Mouse (Mus musculus): ENCODE measurements around the gene Prkar1b.
A peak's percentile ranks its signal among the peaks of the same experiment; 100 is the strongest.

The Prkar1b gene

DNA sequence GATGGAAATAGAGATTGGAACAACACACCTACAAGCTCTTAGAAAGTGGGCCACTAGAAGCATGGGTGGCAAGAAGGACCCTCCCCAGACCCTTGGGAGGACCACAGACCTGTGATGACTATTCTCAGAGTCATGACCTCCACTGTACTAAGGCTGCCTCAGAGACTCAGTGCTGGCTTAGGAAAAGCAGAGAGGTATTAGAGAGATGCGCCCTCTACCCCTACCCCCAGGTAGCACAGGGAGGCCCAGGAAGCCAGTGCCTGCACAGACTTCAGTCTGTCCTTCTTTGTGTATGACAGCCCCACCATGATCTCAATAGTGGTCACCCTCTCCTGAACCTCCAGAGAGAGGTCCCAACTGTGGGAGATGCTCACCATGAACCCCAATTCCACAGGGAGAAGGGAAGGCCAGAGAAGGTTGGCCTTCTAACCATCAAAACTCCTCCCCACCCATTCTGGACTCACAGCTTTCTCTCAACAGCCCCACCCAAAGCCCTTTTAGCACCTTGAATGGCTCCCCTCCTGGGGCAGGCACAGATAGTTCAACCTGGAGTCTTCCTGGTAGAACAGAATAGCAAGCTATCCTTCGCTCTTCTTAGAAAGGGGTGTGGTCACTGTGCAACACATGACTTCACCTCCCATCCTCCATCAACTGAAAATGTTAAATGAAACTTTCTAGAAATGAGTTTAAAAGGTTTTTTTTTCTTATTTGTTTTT, 39.5 kb downstream of the Prkar1b start:
- no peak for DNase-seq (ENCODE audit: low spot score)

DNA sequence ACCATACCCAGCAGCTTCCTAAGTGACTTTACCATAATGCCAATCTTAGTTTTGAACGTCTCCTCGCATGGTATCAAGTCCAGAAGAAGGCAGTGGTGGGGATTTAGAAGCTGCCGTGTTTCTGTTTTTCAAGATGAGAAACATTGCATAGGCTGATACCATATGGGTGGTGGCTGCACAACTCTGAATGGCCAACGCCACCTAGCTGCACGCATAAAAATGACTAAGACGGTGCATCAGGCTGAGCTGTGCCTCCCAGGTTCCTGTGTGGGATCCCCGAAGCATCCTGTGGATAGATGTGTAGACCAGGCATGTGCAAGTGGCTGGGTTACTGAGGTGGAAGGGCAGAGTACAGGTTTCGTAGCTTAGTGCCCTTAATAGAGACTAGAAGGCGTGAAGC, 42.0 kb downstream of the Prkar1b start:
- DNase-seq (ENCODE audit: low spot score): peak; percentile 26

DNA sequence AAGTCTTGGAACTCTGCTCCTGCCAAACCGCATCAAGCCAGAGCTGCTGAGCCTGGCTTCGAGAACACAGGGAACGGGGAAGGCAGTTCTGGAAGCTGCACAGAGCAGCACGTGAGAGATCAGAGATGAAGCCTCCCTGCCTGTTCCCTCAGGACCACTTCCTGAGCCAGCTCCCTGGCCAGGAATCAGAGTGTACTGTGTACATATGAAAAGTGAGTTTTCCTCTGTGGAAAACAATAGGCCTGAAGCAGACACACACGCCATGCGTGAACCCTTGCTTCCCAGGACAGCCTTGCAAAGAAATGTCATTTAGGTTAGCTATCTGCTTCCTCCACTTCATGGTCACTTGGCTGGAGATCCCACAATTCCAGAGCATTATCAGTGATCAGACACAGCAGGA, 48.0 kb downstream of the Prkar1b start:
- DNase-seq (ENCODE audit: low spot score): no peak

DNA sequence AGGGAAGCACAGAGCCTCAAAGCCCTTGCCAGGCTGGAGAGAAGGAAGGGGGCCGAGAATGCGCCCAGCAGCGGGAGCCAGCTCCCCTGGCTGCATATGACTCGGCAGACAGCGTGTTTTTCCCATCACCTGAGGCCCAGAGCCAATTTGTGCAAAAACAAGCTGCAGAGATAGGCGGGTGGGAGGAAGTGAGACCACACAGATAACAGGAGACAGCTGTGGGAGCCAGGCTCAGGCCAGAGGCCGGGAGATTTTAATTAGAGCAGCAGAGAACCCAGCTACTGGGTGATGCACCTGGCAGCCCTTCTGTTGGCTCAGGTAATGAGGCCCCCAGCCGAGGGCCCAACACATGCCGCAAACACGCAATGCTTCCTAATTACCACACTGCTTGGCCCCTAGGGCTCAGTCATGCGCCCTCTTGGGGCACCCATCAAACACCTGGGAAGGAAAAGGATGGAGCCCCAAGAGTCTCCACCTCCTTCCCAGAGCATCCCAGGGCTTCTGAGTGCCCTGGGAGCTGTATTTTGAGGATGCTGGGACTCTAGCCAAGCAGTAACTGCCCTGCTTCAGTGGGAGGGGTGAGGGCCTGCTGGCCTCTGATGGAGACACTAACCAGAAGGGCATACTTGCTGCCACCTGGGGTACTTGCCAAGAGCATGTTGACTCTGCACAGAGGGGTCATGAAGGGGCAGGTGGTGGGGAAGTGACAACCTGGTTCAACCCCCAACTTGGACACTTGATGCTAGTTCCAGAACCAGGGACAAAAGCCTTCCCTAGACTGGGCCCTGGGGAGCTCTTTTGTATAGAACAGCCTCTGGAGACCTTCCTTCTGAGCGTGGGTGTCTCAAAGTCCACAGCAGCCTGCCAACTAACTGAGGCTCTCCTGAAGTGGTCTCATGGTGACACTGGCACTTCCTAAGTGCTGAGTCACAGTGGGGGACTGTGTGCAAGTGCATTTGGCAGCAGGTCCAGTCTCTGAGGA, 50.5 kb downstream of the Prkar1b start:
- peak; percentile 47 for DNase-seq (ENCODE audit: low spot score)

DNA sequence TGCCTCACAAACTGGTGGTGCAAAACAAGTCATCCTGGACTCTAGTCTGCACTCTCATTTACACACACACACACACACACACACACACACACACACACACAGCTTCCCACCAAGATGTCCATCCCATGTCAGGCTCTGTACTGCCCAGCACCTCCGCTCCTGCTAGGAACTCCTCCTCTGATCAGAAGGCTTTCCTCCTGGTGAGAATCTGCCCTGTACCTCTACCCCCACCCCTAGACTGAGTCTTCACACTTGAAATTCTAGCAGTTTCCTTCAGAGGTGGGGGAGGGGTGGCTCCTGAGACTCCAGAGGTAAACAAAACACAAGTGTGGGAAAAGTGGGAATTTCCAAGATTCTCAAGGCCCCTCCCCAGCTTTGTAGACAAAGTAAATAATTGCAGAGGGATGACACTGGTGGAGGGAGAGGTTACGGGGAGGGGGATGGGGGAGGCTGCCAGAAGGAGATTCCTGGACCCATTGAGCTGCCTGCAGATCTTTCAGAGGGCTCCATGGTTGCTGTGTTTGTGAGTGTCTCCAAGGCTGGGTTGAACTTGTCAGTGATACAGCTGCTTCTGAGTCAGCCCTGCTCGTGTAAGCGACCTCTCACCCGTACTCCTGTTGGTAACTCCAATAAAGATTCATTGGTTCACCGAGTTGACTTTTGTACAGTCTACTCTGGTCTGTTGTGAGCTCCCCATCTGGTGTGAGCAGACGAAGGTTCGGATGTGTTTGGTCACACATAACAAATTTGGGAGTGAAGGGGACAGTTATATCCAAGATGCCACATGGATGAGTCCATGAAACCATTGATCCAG, 54.3 kb downstream of the Prkar1b start:
- DNase-seq (ENCODE audit: low spot score): no peak

DNA sequence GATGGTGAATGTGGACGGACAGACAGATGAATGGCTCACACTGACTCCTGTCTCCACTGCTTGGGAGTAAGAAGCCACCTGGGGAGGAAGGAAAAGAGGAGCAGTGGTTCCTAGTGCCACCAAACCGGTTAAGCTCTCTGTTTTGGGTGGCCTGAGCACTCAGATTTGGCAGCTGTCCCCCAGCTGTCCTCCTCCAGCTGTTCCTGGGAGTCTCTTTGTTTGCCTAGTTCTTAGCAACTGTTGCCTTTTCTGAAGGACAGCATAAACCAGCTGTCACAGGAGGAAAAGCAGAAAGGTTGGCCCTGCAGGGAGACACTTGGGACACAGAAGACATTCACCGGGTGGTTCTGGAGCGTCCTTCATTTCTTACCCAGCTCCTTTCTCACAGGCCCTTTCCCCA, 56.3 kb downstream of the Prkar1b start:
- no peak for DNase-seq (ENCODE audit: low spot score)

DNA sequence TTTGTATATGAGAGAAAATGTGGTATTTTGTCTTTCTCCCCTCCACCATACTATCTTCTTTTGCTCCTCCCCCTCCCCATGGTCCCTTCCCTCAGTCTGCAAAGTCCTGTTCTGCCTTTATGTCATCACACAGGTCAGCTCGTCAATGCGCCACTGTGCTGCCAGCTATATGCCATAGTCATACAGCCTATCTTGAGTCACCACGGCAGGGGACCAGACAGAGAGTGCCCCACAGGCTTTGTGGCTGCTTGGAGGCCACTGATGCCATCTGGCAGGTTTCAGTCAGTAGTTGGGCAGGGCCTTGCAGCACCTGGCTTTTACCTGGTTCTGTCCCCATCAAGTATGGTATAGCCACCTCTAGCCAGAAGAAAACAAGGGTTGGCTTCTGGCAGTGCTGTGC, 58.1 kb downstream of the Prkar1b start:
- no peak for DNase-seq (ENCODE audit: low spot score)

DNA sequence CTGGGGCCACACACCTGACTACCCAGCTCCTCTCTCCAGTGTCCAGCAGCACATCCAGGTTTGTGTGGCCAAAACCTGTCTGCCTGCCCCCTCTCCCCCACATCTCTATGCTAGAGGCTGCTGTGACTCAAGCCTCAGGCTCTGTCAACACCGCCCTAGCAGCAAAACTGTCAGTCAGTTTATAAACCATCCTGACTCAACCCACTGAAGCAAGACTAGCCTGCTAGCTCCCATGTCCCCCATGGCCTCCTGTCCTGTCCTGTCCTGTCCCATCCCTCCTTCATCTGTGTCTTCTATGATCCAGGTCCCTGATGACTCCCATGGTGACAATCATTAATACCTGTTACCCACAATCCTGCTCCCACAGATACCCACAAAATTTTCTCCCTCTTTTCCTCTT, 59.6 kb downstream of the Prkar1b start:
- no peak for DNase-seq (ENCODE audit: low spot score)

DNA sequence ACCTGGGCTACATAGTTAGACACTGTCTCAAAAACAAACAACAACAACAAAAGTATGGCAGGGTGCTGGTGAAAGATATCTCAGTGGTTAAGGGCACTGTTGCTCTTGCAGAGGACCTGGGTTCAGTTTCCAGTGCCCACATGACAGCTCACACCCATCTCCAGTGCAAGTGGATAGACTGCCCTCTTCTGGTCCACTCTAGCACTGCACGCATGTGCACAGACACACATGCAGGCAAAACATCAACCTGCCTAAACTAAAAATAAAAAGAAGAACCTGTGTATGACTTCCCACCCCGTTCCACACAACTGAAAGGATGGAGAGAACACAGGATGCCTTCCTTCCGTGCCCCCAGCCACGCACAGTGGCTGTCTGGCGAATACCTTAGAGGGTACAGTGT, 61.6 kb downstream of the Prkar1b start:
- no peak for DNase-seq (ENCODE audit: low spot score)

DNA sequence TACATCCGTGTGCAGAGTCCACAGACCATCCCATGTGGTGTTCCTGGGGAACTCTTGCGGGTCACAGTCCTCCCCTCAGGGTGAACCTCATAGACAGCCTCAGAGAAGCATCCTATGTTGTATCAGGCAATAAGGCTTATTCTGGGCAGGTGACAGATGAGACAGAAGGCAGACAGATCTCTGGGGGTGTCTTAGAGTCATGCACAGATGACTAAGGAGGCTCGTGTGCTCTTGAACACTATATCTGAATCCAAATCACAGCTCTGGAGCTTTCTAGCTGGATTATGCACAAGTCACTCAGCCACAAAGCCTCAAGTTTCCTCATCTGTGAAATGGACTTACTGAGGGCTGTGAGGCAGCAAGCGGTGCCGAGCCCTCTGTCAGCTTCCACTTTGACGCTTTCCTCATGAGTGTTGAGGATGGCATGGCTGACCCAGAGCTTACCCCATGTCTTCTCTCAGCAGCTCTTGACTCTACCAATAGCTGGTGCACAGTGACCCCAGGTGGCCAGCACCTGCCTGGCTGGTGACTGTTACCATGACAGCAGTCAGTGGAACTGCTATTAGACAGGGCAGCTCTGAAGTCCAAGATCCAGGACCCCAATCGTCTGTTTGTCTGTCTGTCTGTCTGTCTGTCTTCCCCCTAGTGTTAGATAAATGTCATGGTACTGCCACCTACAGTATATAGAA, 64.8 kb downstream of the Prkar1b start:
- DNase-seq (ENCODE audit: low spot score): peak; percentile 54

DNA sequence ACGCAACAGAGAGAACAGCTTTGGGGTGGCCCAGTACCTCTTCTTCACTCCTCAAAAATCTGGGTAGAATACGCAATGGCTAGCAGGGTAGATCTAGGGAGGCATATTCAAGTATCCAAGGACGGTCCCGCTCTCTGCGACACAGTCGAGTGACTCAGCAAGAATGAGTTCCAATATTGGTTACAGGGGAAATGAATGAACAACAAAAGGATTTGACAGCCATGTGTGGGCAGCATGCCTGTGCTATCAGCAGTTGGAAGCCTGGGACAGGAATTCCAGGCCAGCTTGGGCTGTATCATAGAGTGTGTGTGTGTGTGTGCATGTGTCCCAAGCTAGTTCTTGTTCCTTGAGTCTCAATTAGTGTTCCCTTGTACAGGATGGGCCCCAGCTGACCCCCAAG, 65.5 kb downstream of the Prkar1b start:
- DNase-seq (ENCODE audit: low spot score): no peak

DNA sequence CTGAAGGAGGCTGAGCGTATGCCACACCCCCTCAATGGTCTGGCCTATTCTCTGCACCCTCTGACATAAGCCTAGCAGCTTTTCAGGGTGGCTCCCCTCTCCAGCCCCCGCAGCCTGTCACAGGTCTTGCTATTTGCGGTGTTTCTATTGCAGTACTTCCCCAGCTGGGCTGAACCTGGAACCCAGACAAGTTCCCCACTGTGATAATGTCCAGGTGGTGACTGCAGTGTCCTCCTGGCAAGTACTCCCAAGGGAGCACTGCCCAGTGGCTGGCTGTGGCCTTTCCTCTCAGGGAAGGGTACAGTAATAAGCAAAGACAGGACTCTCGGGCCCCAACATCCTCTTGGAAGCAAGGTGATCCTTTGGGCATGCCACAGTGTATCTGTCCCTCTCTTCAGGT, 66.0 kb downstream of the Prkar1b start:
- no peak for DNase-seq (ENCODE audit: low spot score)

DNA sequence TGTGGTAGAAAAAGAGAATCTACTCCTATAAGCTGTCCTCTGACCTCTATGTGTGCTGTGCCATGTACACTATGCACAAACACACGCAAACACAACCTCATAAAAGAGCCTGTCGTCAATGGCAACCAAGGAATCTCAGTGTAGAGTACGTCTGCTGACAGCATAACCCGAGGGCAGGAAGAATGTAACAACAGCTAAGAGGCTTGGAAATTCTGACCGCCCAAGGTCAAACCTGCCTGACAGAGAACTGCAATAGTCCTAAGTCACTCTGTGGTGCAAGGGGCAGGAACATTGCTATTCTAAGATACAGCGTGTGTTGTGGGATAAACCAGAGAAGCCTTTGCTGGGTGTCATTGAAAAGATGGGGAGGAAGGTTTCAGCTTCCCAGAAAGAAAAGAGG, 68.4 kb downstream of the Prkar1b start:
- DNase-seq (ENCODE audit: low spot score): no peak

DNA sequence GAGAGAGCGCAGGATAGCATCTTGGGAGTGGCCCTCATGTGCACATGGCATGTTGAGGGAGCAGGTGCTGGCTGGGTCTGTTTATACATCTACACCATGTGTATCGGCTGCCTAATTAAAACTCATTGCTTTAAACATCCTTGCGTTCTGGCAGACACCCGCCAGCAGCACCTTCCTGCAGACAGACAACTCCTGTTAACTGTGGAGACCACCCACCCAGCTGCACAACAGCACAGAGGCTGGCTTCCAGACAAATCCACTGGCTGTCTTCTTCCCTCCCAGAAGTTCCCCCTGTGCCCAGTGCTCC, 71.7 kb downstream of the Prkar1b start:
- DNase-seq (ENCODE audit: low spot score): no peak

DNA sequence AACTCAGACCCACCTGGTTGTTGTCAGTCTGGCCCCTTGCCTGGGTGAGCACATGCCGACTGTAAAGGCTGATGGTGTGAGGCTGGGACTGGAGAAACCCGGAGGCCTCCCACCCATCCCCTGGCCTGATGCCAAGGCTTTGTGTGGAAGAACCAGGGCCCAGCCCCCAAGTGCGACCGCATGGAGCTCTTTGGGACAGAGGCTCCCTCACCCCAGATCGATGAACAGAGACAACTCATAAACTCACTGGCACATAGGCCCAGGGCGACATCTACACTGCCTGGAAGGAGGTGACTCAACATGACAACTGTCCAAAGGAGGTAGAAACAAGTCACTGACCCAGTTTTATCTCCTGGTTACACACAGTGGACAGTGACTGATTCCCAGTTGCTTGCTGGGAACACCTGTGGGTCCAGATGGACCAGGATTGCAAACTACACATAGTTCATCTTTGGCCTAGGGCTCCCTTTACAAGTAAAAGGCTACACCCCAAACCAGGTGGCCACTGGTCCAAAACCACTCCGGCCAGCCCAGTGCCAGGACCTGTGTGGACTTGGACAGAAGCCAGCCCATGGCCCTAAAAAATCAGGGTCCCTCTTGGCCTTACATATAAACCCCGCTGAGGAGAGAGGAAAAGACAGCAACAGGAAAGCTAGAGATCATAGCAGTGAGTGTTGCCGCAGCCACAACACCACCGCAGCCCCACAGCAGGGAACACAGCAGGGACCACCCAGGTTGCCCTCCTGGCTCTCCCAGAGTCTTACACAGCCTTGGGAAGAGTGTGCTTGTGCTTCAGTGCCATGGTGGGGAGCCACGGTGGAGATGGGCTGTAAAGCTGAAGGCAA, 72.3 kb downstream of the Prkar1b start:
- DNase-seq (ENCODE audit: low spot score): no peak

DNA sequence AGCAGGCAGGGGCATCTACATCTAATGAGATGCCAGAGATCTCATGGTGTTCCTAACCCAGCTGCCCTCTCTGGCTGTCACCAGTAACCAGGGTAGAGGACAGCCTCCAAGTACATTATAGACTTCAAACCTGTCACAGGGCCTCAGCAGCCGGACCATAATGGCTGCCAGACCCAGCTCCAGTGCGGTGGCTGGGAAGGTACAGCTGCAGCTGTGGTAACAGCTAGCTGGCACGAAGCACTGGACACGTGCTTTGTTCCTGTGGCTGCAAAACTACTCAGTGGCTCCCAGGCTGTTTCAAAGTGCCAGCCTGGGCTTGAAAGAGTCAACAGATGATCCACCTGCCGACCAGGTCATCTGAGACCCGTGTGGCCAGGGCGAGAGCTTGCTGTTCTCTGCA, 73.4 kb downstream of the Prkar1b start:
- no peak for DNase-seq (ENCODE audit: low spot score)

DNA sequence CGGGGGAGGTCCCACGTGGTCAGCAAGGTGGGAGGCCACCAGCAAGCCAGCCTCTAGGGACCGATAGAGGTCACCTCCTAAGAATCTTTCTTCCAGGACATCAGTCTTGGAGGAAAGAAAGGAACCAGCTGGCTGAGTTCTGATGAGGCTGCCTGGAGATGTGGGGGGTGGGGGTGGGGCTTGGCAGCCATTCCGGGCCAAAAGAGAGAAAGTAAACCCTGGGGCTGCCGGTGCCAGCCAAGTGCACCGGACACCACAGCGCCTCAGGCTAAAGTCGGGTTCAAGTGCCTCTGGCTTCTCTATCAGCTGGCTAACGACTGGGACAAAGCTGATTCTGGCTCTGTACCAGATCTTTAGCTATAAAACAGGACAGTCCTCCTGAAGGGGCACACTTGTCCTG, 74.0 kb downstream of the Prkar1b start:
- no peak for DNase-seq (ENCODE audit: low spot score)

DNA sequence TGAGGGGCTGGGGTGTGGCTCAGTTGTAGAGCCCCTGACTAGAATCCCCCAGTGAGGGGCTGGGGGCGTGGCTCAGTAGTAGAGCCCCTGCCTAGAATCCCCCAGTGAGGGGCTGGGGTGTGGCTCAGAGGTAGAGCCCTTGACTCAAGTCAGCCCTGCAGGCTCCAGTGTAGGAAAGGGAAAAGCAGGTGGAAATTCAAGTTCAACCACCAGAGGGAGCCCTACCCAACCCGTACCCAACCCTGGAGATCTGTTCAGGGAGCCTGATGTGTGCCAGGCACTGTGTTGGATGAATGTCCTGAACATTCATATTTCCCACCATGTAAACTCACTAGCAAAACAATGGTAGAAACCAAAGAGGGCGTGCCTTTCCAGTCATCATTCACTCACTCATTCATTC, 74.7 kb downstream of the Prkar1b start:
- DNase-seq (ENCODE audit: low spot score): peak; percentile 52

DNA sequence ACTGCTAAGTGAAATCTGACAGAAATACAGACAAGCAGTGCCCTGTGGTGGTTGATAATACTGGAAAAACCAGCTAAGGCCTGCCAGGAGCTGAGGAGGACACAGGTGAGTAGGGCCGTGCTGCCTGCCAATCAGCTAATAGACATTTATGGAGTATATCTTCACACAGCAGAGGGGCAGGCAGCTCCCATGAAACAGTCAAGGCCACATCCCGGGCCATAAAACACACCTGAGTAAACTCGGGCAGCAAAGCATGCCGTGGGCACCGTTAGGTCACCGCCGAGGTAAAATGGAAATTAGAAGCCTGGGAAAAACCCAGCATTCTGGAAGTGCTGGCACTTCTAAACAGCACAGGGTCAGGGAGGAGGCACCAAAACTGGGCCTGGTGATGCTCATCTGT, 75.8 kb downstream of the Prkar1b start:
- no peak for DNase-seq (ENCODE audit: low spot score)

DNA sequence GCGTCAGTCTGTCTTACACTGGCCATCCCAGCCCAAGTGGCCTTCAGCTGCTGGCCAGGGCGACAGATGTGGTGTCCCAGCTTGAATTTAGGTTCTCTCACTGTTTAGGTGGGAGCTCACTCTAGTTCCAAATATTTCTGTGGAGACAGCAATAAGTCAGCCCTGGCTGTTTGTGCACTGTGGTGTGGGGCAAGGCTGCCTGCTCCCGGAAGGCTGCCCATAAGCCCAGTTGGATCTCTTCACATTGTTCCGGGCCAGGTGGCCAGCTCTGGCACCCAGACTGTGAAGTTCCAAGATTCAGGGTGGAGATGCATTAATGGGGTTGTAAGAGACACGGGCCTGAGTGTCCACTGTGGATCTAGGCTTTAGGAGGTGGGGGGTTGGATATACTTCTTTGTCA, 76.9 kb downstream of the Prkar1b start:
- no peak for DNase-seq (ENCODE audit: low spot score)

All from ovary, postnatal 36 days (tissue).